Mouse (Mus musculus) spleen, postnatal 10 days (tissue): ENCODE measurements around the gene Rpl7a.

ENCODE experiments used
- DNase-seq, 2 experiments: peaks; one replicate each; pipeline ENCODE4 v3.0.0; 2021 to 2022; ENCODE audit warnings: low spot score in 2 of 2

Rpl7a gene

GRCm38 (mm10) chr2:26914148-26914941 is 3.8 kb downstream of the Rpl7a start:
- DNase-seq = no peak

GRCm38 (mm10) chr2:26915927-26916728 is 5.6 kb downstream of the Rpl7a start, which contains the start of the genes Surf2 and Surf1:
Gene Surf2, plus strand, starts transcription at chr2:26916367.
Gene Surf1, minus strand, starts transcription at chr2:26916530.
- peak; percentile 67 to 82 for DNase-seq

GRCm38 (mm10) chr2:26916738-26917137 is 6.2 kb downstream of the Rpl7a start:
- no peak for DNase-seq

- DNase-seq = no peak
These were observed 9.1 kb downstream of the Rpl7a start for GRCm38 (mm10) chr2:26919684-26920083.

- no peak for DNase-seq
These were observed 9.8 kb downstream of the Rpl7a start for GRCm38 (mm10) chr2:26920190-26920855.

GRCm38 (mm10) chr2:26921784-26922183 is 11.2 kb downstream of the Rpl7a start:
- DNase-seq = no peak

- no peak for DNase-seq
These were observed 17.3 kb downstream of the Rpl7a start for GRCm38 (mm10) chr2:26927745-26928476.

GRCm38 (mm10) chr2:26930390-26930789 is 19.8 kb downstream of the Rpl7a start:
- DNase-seq = peak; percentile 57 to 80

- peak in 1 of 2 experiments; percentile 56 for DNase-seq
These were observed 22.1 kb downstream of the Rpl7a start for GRCm38 (mm10) chr2:26932473-26933303.

GRCm38 (mm10) chr2:26933304-26934055 is 22.9 kb downstream of the Rpl7a start, which contains the start of the genes Surf4 and Stkld1:
Gene Surf4, minus strand, starts transcription at chr2:26933928.
Gene Stkld1, plus strand, starts transcription at chr2:26934047.
- peak; percentile 85 to 96 for DNase-seq

- no peak for DNase-seq
These were observed 24.7 kb downstream of the Rpl7a start for GRCm38 (mm10) chr2:26935286-26935685.

- DNase-seq = no peak
These were observed 25.9 kb downstream of the Rpl7a start for GRCm38 (mm10) chr2:26936425-26936824.

- no peak for DNase-seq
These were observed 31.0 kb downstream of the Rpl7a start for GRCm38 (mm10) chr2:26941539-26941938.

GRCm38 (mm10) chr2:26943253-26943652 is 32.7 kb downstream of the Rpl7a start:
- no peak for DNase-seq

GRCm38 (mm10) chr2:26950411-26950810 is 39.8 kb downstream of the Rpl7a start:
- no peak for DNase-seq

GRCm38 (mm10) chr2:26951346-26951905 is 40.9 kb downstream of the Rpl7a start:
- no peak for DNase-seq

GRCm38 (mm10) chr2:26952193-26952592 is 41.6 kb downstream of the Rpl7a start:
- no peak for DNase-seq

- DNase-seq = no peak
These were observed 42.3 kb downstream of the Rpl7a start for GRCm38 (mm10) chr2:26952866-26953265.

GRCm38 (mm10) chr2:26954735-26955395 is 44.3 kb downstream of the Rpl7a start:
- no peak for DNase-seq
